Mouse (Mus musculus) cerebellum, adult 2 months (tissue): Measurements from ENCODE around the gene Vps13c.

Experiments
- CTCF ChIP-seq: fragments of 200-500 bp; IDR thresholded peaks from 2 replicates; pipeline ENCODE4 v1.5.1; 2011; ENCODE audit warnings: low read depth, mild to moderate bottlenecking, control low read depth, low read length, moderate library complexity, borderline replicate concordance; ENCODE audit not compliant: insufficient read depth
- POLR2A ChIP-seq: fragments of 200-500 bp; IDR thresholded peaks from 2 replicates; pipeline ENCODE4 v1.6.1; 2011; ENCODE audit warnings: low read length, control low read depth, borderline replicate concordance; ENCODE audit not compliant: insufficient read depth

- no peak for TF ChIP-seq CTCF
- TF ChIP-seq POLR2A, result no peak
Observed at GRCm38 (mm10) chr9:67905541-67905940, 65.3 kb downstream of the Vps13c start.
